Mouse (Mus musculus) ovary, postnatal 14 days (tissue): ENCODE results near the gene Anxa5.

Source experiments
- DNase-seq: peaks from one replicate; pipeline ENCODE4 v3.0.0; 2022; ENCODE audit warnings: low spot score

Anxa5 gene

DNA sequence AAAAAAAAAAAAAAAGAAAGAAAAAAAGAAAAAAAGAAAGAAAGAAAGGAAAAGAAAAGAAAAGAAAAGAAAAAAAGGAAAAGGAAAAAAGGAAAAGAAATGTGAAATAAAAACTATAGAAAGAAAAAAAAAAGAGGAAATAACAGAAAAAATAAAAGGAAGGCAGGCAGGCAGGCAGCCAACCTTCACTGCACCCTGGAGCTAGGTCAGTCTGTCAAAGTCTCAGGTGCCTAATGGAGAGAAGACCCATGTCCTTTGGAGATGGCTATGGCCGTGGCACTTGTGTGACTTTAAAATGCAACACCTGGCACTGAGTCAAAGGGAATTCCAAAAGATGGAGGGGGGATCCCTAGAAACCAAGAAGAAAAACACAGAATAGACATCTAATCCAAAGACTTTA lies 12.7 kb upstream of the Anxa5 start:
- no peak for DNase-seq

DNA sequence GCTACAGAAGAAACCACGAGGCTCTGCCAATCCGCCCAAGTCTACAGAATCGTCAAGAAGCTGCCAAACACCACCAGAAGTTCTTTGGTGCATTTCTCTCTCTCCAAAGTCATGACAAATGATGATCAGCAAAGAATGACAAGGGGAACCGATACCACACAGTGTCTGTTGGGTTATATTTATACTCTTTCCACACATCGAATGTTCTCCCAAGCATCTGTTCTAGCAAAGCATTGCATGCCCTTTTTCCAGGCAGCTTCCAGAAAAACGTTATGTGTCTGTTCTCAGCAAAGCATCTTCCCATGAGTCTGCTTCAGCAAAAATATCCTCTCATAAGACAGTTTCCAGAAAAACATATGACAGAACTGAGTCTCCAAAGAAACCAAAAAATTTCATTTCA lies 11.2 kb upstream of the Anxa5 start:
- DNase-seq, result no peak

GRCm38 (mm10) chr3:36486176-36486575 lies 10.5 kb upstream of the Anxa5 start:
- no peak for DNase-seq

DNA sequence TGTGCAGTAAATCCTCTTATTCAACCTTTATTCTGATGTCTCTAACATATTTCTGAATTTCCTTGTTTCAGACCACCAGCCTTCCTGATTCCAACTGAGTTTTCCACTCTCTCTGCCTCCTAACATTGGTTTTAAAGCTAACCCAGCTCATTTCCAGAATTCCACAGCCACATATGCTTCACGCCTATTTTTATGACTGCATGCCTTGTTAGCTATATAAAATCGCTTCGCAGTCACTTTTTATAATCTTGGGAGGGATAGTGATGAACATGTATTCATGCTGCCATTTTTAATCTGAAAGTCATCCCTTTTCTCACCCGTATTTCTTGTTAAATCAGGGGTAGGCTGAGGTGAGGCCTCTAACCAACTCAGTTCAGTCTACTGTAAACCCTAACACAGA lies 8.6 kb upstream of the Anxa5 start:
- DNase-seq, result no peak

DNA sequence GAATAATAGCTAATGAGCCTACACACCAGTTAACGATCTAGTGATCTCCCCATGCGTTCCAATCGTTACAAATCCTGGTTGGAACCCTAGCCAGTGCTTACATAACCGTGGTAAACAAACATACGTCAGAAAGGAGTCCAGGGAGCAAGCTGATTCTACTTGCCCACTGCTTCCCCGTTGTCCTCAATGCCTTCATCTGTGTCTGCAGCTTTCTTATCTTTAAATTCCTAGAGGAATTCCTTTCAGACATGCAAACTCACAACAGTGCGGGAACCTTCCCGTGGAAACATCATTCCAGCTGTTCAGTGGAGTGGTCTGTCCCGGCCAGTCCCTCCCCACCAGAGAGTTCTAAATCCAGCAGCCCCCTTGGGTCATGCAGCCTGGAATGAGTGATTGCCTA lies 7.2 kb upstream of the Anxa5 start:
- no peak for DNase-seq

- peak; percentile 26 for DNase-seq
Observed at GRCm38 (mm10) chr3:36481776-36482193, 6.1 kb upstream of the Anxa5 start.

DNA sequence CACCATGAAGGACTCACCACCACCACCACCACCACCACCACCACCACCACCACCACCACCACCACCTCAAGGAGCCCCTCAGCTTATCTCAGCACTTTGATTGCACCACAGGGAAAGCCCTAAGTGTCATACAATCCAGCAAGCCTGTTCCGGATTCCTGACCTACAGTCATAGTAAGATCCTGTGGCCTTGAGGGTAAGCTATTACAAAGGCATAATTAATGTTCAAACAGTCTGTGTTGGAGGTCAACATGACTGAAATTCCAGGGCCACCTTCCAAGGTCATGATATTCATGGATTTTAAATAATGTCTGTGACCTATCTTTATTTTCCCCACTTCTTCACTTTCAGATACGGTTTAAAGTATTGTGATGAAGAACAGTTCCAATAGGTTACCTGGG lies 4.8 kb upstream of the Anxa5 start:
- no peak for DNase-seq

- no peak for DNase-seq
Observed at GRCm38 (mm10) chr3:36478776-36479175, 3.1 kb upstream of the Anxa5 start.

DNA sequence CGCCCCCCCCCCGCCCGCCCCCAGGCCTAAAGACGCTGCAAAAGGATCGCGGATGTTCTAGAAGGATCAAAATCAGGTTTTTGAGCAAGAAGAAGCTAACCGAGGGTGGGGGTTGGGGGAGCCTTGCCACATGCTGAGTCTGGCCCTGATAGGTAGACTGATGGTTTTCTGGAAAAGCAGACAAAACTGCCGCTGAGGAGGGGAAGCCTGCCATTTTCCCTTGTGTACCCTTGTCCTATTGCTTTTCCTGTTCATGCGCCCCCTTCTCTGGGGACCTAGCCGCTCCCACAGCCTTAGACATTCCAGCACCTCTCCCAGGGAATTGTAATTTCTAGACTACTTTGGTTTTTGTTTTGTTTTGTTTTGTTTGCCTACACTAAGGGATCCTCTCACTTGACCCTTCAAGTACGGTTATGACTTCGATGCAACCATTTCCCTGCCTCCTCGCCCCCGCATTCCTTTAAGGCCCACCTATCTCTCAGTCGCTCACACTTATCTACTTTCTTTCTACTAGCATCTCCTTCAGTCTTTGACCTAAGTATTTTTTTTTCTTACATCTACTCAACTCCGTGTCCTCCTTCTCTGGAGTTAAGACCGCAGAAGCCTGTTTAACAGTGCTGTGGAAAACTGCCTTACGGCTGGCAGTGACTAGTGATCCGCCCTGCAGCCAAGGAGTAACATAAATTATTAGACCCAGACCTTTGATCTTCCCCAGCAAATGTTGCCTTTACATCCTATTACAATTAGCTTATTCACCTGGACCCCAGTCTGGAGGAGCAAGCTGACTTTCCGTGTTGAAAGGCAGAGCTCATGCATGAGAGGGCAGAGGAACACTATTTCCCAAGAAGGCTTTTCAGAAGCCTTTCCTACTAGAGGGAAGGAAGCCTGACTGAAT lies 814 bp upstream of the Anxa5 start:
- no peak for DNase-seq

- DNase-seq, result no peak
Observed at GRCm38 (mm10) chr3:36474938-36475483, 683 bp downstream of the Anxa5 start.

DNA sequence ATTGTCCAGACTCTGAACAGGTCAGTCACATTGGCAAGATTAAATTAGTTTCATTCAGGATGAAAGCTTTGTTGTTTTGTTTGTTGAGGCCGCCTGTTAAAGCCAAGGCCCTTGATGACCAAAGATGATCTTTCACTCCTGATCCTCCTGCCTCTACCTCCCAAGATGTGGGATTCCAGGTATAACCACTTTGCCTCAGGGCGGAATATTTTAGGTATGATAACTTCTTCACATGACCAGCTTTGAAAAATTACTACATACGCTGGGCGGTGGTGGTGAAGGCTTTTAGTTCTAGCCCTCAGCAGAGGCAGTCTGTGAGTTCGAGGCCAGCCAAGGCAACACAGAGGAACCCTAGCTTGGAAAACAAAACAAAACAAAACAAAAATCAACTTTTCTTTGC lies 1.3 kb downstream of the Anxa5 start:
- DNase-seq, result no peak

- no peak for DNase-seq
Observed at GRCm38 (mm10) chr3:36473222-36473621, 2.5 kb downstream of the Anxa5 start.

DNA sequence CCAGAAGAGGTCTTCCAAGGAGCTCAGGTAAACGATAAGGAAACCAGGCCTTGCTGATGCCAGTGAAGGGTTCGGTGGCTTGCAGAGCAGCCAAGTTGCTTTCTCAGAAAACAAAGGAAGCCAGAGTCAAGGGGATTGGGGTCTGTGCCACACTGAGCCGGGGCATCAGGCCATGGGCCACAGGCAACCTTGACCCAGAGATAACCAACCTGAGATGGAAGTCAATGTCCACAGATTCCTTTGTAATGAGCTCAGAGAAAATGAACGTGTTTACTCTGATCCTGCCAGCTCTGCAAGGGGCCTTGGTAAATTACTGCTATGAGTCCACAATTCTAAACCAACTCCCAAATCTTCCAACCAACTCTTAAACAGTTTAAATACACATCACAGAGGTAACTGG lies 3.8 kb downstream of the Anxa5 start:
- DNase-seq, result no peak

DNA sequence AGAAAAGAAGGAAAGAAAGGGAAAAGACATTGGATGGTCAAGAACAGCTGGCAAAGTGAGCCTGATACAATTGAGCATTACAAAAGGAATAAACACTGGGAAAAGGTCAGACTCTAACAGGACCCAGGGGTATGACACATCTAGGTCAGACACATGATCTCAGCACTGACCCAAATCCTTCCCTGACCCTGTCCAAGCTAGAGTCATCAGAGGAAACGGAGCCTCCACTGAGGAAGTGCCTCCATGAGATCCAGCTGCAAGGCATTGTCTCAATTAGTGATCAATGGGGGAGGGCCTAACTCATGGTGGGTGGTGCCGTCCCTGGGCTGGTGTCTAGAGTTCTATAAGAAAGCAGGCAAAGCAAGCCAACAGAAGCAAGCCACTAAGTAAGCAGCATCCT lies 6.8 kb downstream of the Anxa5 start:
- no peak for DNase-seq

GRCm38 (mm10) chr3:36467632-36468031 lies 8.1 kb downstream of the Anxa5 start:
- no peak for DNase-seq

GRCm38 (mm10) chr3:36465538-36465937 lies 10.2 kb downstream of the Anxa5 start:
- DNase-seq, result no peak

GRCm38 (mm10) chr3:36462348-36462747 lies 13.3 kb downstream of the Anxa5 start:
- no peak for DNase-seq

DNA sequence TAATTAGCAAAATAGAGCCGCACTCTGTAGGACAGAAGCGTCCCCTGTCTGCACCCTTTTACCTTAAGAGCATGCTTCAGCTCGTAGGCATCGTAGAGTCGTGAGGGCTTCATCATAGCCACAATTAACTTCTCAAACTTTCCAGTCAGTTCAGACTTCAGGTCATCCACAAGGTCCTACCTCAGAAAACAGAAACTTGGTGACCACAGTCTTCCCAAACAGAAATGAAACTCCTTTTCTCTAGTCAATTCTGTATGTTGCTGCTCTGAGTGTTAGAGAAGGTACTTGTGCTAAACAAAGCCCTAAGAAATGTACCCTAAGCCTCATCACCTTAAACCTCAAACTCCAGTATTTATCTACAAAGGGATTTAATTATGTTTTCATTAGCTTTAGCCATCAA lies 13.9 kb downstream of the Anxa5 start:
- DNase-seq, result no peak

- DNase-seq, result no peak
Observed at GRCm38 (mm10) chr3:36460717-36461116, 15.0 kb downstream of the Anxa5 start.

GRCm38 (mm10) chr3:36455566-36455965 lies 20.1 kb downstream of the Anxa5 start:
- DNase-seq, result no peak

- no peak for DNase-seq
Observed at GRCm38 (mm10) chr3:36455124-36455523, 20.6 kb downstream of the Anxa5 start.

DNA sequence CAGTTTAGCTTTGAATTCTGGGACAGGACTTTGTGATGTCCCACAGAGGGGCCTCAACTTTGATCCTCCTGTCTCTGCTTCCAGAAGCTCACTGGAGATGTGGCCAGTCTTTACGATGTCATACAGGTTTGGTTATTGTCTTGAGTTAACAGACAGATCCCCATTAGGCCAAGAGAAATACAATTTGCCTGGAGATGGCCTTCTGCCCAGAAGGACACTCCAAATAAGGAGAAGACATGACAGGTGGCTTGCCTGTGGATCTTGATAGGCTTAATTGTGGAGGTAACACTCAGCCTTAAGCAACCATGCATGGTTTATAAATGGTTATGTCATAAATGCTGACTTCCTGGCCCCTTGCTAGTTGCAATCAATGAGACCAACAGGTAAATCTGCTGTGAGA lies 23.2 kb downstream of the Anxa5 start:
- no peak for DNase-seq

GRCm38 (mm10) chr3:36449292-36450165 lies 26.2 kb downstream of the Anxa5 start:
- no peak for DNase-seq
